Mouse (Mus musculus) mature B cell (primary cell): ENCODE data around the gene Vmn1r10.

Source experiments
- in situ Hi-C: fragments of 300-500 bp; cut with MboI; formaldehyde crosslinking; loops from 2 replicates; pipeline ENCODE4 v1.14.3; 2019

Gene Vmn1r10

DNA sequence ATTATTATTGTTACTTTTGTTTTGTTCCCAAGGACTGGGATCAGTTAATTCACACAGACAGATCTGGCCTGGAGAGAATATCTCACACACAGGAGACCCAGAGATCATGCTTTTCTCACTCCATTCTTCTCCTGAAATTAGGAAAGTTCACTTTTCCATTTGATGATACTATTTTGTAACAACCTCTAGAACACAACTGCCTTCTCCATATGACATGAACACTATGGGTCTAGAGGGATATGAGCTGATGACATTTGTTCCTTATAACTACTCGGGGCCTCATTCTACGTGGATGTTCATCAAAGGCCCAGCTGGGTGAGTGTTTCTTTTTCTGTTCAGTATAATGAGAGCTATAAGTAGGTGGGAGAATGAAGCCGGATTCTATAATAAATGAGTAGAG lies at the start of gene Vmn1r10:
Gene Vmn1r10 (plus strand): TSS at position 301 of the 400 bp plus-strand sequence.
- in situ Hi-C loops, result no loop called here

DNA sequence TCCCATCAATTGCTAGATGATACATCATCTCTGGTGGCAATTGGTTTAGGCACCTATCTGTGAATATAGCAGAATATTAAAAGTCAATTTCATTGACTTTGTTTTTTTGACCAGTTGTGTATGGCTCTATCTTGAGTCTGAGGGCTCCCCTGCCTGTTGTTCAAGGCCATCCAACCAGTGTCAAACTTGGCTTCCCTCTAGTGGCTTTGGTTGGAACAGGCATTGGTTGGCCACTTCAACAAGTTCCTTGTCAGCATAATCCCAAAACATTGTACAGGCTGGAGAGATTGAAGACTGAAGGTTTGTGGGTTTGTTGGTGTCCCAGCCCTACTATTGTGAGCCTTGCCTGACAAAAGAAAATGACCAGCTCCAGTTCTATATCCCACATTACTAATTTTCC lies 45.5 kb upstream of the Vmn1r10 start:
- in situ Hi-C loops, result no loop called here

DNA sequence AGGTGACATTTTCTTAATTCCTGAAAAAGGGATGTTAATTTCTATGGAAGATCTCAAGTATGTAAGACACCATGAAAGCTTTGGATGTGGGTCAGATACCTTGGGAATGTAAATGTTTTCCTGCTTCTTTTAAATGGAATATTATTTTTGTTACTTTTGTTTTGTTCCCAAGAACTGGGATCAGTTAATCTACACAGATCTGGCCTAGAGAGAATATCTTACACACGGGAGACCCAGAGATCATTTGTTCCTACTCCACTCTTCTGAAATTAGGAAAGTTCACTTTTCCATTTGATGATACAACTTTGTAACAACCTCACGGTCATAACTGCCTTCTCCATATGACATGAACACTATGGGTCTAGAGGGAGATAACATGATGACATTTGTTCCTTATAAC lies 42.8 kb upstream of the Vmn1r10 start, which contains the start of gene Vmn1r9:
Gene Vmn1r9 (plus strand): TSS at position 301 of the 400 bp plus-strand sequence.
- in situ Hi-C loops, result no loop called here

DNA sequence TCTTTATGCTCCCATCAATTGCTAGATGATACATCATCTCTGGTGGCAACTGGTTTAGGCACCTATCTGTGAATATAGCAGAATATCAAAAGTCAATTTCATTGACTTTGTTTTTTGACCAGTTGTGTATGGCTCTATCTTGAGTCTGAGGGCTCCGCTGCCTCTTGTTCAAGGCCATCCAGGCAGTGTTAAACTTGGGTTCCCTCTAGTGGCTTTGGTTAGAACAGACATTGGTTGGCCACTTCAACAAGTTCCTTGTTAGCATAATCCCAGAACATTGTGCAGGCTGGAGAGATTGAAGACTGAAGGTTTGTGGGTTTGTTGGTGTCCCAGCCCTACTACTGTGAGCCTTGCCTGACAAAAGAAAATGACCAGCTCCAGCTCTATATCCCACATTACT lies 2.9 kb upstream of the Vmn1r10 start:
- in situ Hi-C loops, result no loop called here

DNA sequence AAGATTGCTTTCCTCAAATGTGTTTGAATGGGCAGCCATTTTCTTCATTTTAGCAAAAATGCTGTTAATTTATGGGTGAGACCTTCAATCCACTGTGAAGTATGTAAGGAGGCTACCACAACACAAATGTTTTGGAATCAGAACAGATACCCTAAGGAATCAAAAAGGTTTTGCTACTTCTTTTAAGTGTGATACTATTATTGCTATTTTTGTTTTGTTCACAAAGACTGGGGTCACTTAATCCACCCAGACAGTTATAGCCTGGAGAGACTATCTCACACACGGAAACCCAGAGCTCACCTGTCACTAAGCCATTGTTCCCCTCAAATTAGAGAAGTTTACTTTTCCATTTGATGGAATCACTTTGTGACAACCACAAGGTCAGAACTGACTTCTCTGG lies 23.9 kb downstream of the Vmn1r10 start, which contains the start of gene Vmn1r11:
Gene Vmn1r11 (plus strand): TSS at position 301 of the 400 bp plus-strand sequence.
- in situ Hi-C loops, result no loop called here

DNA sequence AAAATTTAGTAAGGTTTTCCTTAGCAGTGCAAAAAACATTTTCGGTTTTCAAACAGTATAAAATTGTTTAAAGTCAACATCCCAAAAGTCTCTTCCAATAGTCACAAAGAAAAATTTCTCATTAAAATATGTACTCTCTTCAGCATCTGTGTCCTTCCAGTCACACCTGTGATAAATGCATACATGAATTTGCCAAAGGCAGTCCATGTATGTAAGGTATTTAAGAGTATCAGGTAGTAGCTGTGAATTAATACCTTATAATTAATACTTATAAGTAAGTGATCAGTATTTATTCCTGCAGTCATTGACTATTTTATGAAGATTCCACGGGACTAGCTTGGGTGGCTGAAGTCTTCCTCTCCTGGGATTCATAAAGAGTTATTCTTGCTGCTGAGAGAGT lies 47.4 kb downstream of the Vmn1r10 start, which contains the start of gene Vmn1r12:
Gene Vmn1r12 (plus strand): TSS at position 301 of the 400 bp plus-strand sequence.
- in situ Hi-C loops, result no loop called here
